Mouse (Mus musculus): ENCODE data around the gene Mrps34. TPM values are rescaled to one million over a fixed set of nuclear protein-coding genes. Genes with fewer than 3 reads are reported as not detected.

The Mrps34 gene
- polyA plus RNA-seq, 1 experiment from 2014 or later: 94.8 TPM

- ATAC-seq (ENCODE audit: insufficient number of reproducible peaks, insufficient read depth, low FRiP score, low TSS enrichment, low read depth): no peak
- 87% methylated on average over 6 of the region's 6 CpGs for WGBS
- Histone ChIP-seq H3K4me3 (replicated peaks) (no peak overlapping the region), H3K27me3 (no peaks in the 10 kb centered on the region), H3K36me3 (peaks cover 66% of the 10 kb centered on the region), H3K27ac (no peak overlapping the region), H3K4me2 (no peak overlapping the region), H3K9me3 (no peaks in the 10 kb centered on the region), H3K4me1 (replicated peaks) (no peaks in the 10 kb centered on the region), H3K9ac (replicated peaks) (peak overlapping the region; percentile 31; the same call in 1 of the 2 replicates)
Measured at GRCm38 (mm10) chr17:24858967-24859366, 35.9 kb upstream of the Mrps34 start.

GRCm38 (mm10) chr17:24860076-24860475 is 34.8 kb upstream of the Mrps34 start:
- H3K27ac ChIP-seq: no peak overlapping the region
- H3K9ac ChIP-seq (replicated peaks): no peak overlapping the region
- H3K4me2 ChIP-seq: no peak overlapping the region
- H3K4me3 ChIP-seq (replicated peaks): no peak overlapping the region
- 90% methylated on average over 8 of the region's 8 CpGs for WGBS
- no peaks in the 10 kb centered on the region for H3K27me3 ChIP-seq
- peaks cover 68% of the 10 kb centered on the region for H3K36me3 ChIP-seq
- no peaks in the 10 kb centered on the region for H3K4me1 ChIP-seq (replicated peaks)
- no peaks in the 10 kb centered on the region for H3K9me3 ChIP-seq
- ATAC-seq (ENCODE audit: insufficient number of reproducible peaks, insufficient read depth, low FRiP score, low TSS enrichment, low read depth): no peak

GRCm38 (mm10) chr17:24861785-24862184 is 33.1 kb upstream of the Mrps34 start:
- Histone ChIP-seq H3K36me3 (peaks cover 56% of the 10 kb centered on the region), H3K4me2 (no peak overlapping the region), H3K9ac (replicated peaks) (no peak overlapping the region), H3K27me3 (no peaks in the 10 kb centered on the region), H3K4me3 (replicated peaks) (no peak overlapping the region), H3K9me3 (no peaks in the 10 kb centered on the region), H3K4me1 (replicated peaks) (no peaks in the 10 kb centered on the region), H3K27ac (no peak overlapping the region)
- no peak for ATAC-seq (ENCODE audit: insufficient number of reproducible peaks, insufficient read depth, low FRiP score, low TSS enrichment, low read depth)
- 96% methylated on average over 3 of the region's 3 CpGs for WGBS

- no peak within 1 kb of the TSS for H3K4me3 ChIP-seq (replicated peaks)
- 89% methylated on average over 8 of the region's 8 CpGs for whole genome bisulfite sequencing
- no peak within 1 kb of the TSS for H3K27ac ChIP-seq
- no peak for ATAC-seq (ENCODE audit: insufficient number of reproducible peaks, insufficient read depth, low FRiP score, low TSS enrichment, low read depth)
- H3K4me2 ChIP-seq: no peak within 1 kb of the TSS
- H3K27me3 ChIP-seq: no peaks in the 10 kb centered on the region
- peaks cover 34% of the 10 kb centered on the region for H3K36me3 ChIP-seq
- H3K9ac ChIP-seq (replicated peaks): no peak within 1 kb of the TSS
- no peaks in the 10 kb centered on the region for H3K4me1 ChIP-seq (replicated peaks)
- no peaks in the 10 kb centered on the region for H3K9me3 ChIP-seq
Measured at GRCm38 (mm10) chr17:24865776-24866175, 29.1 kb upstream of the Mrps34 start, which contains the start of gene Igfals. TSS of gene Igfals (plus strand) at chr17:24865997.

- H3K36me3 ChIP-seq: peaks cover 14% of the 10 kb centered on the region; the same call in 1 of the 2 replicates
- ATAC-seq (ENCODE audit: insufficient number of reproducible peaks, insufficient read depth, low FRiP score, low TSS enrichment, low read depth): no peak
- H3K27me3 ChIP-seq: no peaks in the 10 kb centered on the region
- no peak overlapping the region for H3K9ac ChIP-seq (replicated peaks)
- no peak overlapping the region for H3K4me3 ChIP-seq (replicated peaks)
- H3K27ac ChIP-seq: no peak overlapping the region
- H3K4me1 ChIP-seq (replicated peaks): no peaks in the 10 kb centered on the region
- no peaks in the 10 kb centered on the region for H3K9me3 ChIP-seq
- no peak overlapping the region for H3K4me2 ChIP-seq
- 91% methylated on average over 10 of the region's 10 CpGs for WGBS
Measured at GRCm38 (mm10) chr17:24867914-24868313, 27.0 kb upstream of the Mrps34 start.

- Histone ChIP-seq H3K27ac (no peak overlapping the region), H3K9ac (replicated peaks) (no peak overlapping the region), H3K36me3 (no peaks in the 10 kb centered on the region), H3K4me2 (no peak overlapping the region), H3K4me1 (replicated peaks) (peaks cover 7% of the 10 kb centered on the region), H3K4me3 (replicated peaks) (no peak overlapping the region), H3K27me3 (no peaks in the 10 kb centered on the region; the same call in 1 of the 2 replicates), H3K9me3 (no peaks in the 10 kb centered on the region)
- WGBS: 45% methylated on average over 4 of the region's 4 CpGs
- ATAC-seq (ENCODE audit: insufficient number of reproducible peaks, insufficient read depth, low FRiP score, low TSS enrichment, low read depth): no peak
Measured at GRCm38 (mm10) chr17:24873695-24874404, 21.1 kb upstream of the Mrps34 start.

GRCm38 (mm10) chr17:24874405-24874745 is 20.5 kb upstream of the Mrps34 start:
- Histone ChIP-seq H3K9me3 (no peaks in the 10 kb centered on the region), H3K27me3 (no peaks in the 10 kb centered on the region; the same call in 1 of the 2 replicates), H3K27ac (no peak overlapping the region), H3K9ac (replicated peaks) (no peak overlapping the region), H3K4me1 (replicated peaks) (peaks cover 7% of the 10 kb centered on the region), H3K36me3 (no peaks in the 10 kb centered on the region), H3K4me3 (replicated peaks) (no peak overlapping the region), H3K4me2 (no peak overlapping the region)
- ATAC-seq (ENCODE audit: insufficient number of reproducible peaks, insufficient read depth, low FRiP score, low TSS enrichment, low read depth): no peak
- 58% methylated on average over 1 of the region's 1 CpGs for WGBS

- H3K9me3 ChIP-seq: no peaks in the 10 kb centered on the region
- ATAC-seq (ENCODE audit: insufficient number of reproducible peaks, insufficient read depth, low FRiP score, low TSS enrichment, low read depth): no peak
Measured at GRCm38 (mm10) chr17:24874989-24875388, 19.9 kb upstream of the Mrps34 start.

GRCm38 (mm10) chr17:24877336-24878116 is 17.4 kb upstream of the Mrps34 start:
- Histone ChIP-seq H3K27ac (no peak overlapping the region), H3K4me3 (replicated peaks) (no peak overlapping the region), H3K36me3 (peaks cover 2% of the 10 kb centered on the region), H3K27me3 (no peaks in the 10 kb centered on the region; the same call in 1 of the 2 replicates), H3K4me2 (no peak overlapping the region), H3K9ac (replicated peaks) (peak overlapping the region; percentile 42), H3K4me1 (replicated peaks) (peaks cover 7% of the 10 kb centered on the region), H3K9me3 (no peaks in the 10 kb centered on the region)
- no peak for ATAC-seq (ENCODE audit: insufficient number of reproducible peaks, insufficient read depth, low FRiP score, low TSS enrichment, low read depth)
- 56% methylated on average over 10 of the region's 10 CpGs for WGBS

More at GRCm38 (mm10) chr17:24874989-24875388, 19.9 kb upstream of the Mrps34 start:
- Histone ChIP-seq H3K4me3 (replicated peaks) (no peak overlapping the region), H3K4me2 (no peak overlapping the region), H3K27ac (no peak overlapping the region), H3K9ac (replicated peaks) (no peak overlapping the region), H3K4me1 (replicated peaks) (peaks cover 7% of the 10 kb centered on the region), H3K36me3 (no peaks in the 10 kb centered on the region), H3K27me3 (no peaks in the 10 kb centered on the region; the same call in 1 of the 2 replicates)
- WGBS: 85% methylated on average over 8 of the region's 8 CpGs

- Histone ChIP-seq H3K9me3 (no peaks in the 10 kb centered on the region), H3K4me3 (replicated peaks) (no peak overlapping the region), H3K9ac (replicated peaks) (peak overlapping the region; percentile 42; the same call in 1 of the 2 replicates), H3K27ac (no peak overlapping the region), H3K27me3 (no peaks in the 10 kb centered on the region; the same call in 1 of the 2 replicates), H3K36me3 (peaks cover 8% of the 10 kb centered on the region), H3K4me2 (no peak overlapping the region), H3K4me1 (replicated peaks) (peaks cover 7% of the 10 kb centered on the region)
- WGBS: 25% methylated on average over 5 of the region's 5 CpGs
- no peak for ATAC-seq (ENCODE audit: insufficient number of reproducible peaks, insufficient read depth, low FRiP score, low TSS enrichment, low read depth)
Measured at GRCm38 (mm10) chr17:24878117-24878397, 16.9 kb upstream of the Mrps34 start.

GRCm38 (mm10) chr17:24878531-24878930 is 16.4 kb upstream of the Mrps34 start:
- no peak overlapping the region for H3K4me2 ChIP-seq
- H3K27me3 ChIP-seq: no peaks in the 10 kb centered on the region; the same call in 1 of the 2 replicates
- H3K4me3 ChIP-seq (replicated peaks): no peak overlapping the region
- H3K4me1 ChIP-seq (replicated peaks): peaks cover 7% of the 10 kb centered on the region
- ATAC-seq (ENCODE audit: insufficient number of reproducible peaks, insufficient read depth, low FRiP score, low TSS enrichment, low read depth): no peak
- 77% methylated on average over 8 of the region's 8 CpGs for WGBS
- no peaks in the 10 kb centered on the region for H3K9me3 ChIP-seq
- peaks cover 12% of the 10 kb centered on the region for H3K36me3 ChIP-seq
- H3K27ac ChIP-seq: no peak overlapping the region
- no peak overlapping the region; the same call in 1 of the 2 replicates for H3K9ac ChIP-seq (replicated peaks)
